Mouse (Mus musculus): ENCODE results near the gene Sltm. TPM values are rescaled to one million over a fixed set of nuclear protein-coding genes. Genes with fewer than 3 reads are reported as not detected.

Gene Sltm
- 10 to 100 TPM; 63.1 to 70.1 TPM for total RNA-seq (2023)

GRCm38 (mm10) chr9:70542305-70543041, at the start of gene Sltm:
Gene Sltm (plus strand): TSS chr9:70542754.

GRCm38 (mm10) chr9:70503626-70504041, 38.9 kb upstream of the Sltm start, which contains the start of gene Rnf111:
Gene Rnf111 (minus strand): TSS chr9:70503725.

Other genes with a start within 250 kb of the Sltm start
- 1 to 10 TPM; 1.8 to 2.3 TPM for gene Ccnb2, start 121.2 kb upstream of the Sltm start, total RNA-seq (2023)
- 10 to 100 TPM; 73.3 to 75.5 TPM for gene Rnf111, start 39.0 kb upstream of the Sltm start, total RNA-seq (2023)
- 1 to 10 TPM; 1.4 to 3.2 TPM for gene Gm10642, start 113.5 kb downstream of the Sltm start, total RNA-seq (2023)
- gene Mindy2, start 114.4 kb downstream of the Sltm start, total RNA-seq (2023), result 10 to 100 TPM; 27.0 to 33.1 TPM
- 10 to 100 TPM; 87.1 to 89.0 TPM for gene Adam10, start 136.2 kb downstream of the Sltm start, total RNA-seq (2023)